Mouse (Mus musculus): Measurements from ENCODE around the gene Batf3.

The Batf3 gene

DNA sequence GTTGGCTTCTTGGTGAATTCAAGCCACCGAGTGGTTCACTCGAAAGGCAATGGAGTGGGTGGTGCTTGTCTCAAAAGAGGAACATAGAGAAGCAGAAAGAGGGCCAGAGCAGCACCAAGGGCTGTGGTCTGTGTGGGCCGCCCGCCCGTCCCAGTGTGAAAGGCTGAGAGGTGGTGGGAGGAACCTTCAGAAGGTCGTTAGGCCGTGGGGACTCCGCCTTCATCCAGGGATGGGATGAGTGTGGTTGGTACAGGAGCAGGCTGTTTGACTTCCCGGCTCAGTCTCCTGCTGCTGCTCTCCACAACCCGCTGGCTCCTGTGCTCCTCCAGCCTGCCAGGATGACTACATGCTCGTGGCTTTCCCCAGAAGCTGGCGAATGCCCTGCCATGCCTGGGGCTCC, 12.1 kb upstream of the Batf3 start:
- in situ Hi-C loops (cut with MboI, MseI), result loop anchor here (5.0 to 10.0 kb wide), 2 partner anchors 42 to 141 kb away; no protein-coding TSS in a partner anchor

GRCm38 (mm10) chr1:191086304-191086878, 11.3 kb upstream of the Batf3 start:
- in situ Hi-C loops (cut with MboI, MseI), result loop anchor here (5.0 to 10.0 kb wide), 2 partner anchors 41 to 142 kb away; no protein-coding TSS in a partner anchor

DNA sequence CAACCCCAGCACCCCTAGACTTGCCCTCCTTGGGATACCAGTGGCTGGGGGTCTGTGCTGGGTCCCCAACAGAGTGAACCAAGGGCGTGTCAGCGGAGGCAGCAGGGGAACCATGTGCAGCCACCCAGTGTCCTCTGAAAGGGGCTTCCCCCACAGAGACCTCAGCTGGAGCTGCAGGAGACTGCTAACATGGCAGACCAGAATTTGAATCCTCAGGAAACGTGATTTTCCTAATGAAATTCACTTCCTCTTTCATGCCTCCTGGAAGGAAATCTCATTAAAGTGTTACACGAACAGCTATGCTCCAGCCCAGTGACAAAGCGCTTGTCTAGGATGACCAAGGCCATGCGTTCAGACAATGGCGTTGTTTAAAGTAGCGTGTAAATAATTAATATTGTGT, 10.7 kb upstream of the Batf3 start:
- in situ Hi-C loops (cut with MboI, MseI), result loop anchor here (5.0 to 10.0 kb wide), 2 partner anchors 40 to 142 kb away; no protein-coding TSS in a partner anchor

- in situ Hi-C loops (cut with MboI, MseI), result loop anchor here (5.0 to 10.0 kb wide), 2 partner anchors 39 to 143 kb away; no protein-coding TSS in a partner anchor
Measured at GRCm38 (mm10) chr1:191087955-191088354, 9.7 kb upstream of the Batf3 start.

GRCm38 (mm10) chr1:191089355-191089754, 8.3 kb upstream of the Batf3 start:
- in situ Hi-C loops (cut with MboI, MseI), result loop anchor here (5.0 to 10.0 kb wide), 2 partner anchors 38 to 145 kb away; no protein-coding TSS in a partner anchor

- in situ Hi-C loops (cut with MboI, MseI), result loop anchor here (5.0 kb wide), 1 partner anchor 190 kb away; no protein-coding TSS in a partner anchor
Measured at GRCm38 (mm10) chr1:191092050-191092449, 5.6 kb upstream of the Batf3 start.

DNA sequence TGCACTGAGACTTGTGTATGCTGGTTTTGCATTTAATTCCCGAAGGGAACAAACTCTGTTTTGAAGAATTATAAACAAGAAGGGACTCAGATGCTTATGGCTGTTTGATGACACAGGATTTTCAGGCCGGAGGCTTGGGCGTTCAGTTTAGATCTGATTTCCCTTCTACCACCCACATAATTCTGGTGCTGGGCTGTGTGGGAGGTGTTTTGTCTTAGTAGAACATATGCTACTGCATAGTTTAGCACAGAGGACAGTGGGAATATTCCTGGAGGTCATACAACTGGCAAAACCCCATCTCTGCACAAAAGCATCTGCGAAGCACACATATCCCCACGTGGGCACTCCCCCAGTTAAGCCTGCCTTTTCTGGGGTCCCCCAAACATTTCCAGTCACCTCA, 4.1 kb upstream of the Batf3 start:
- in situ Hi-C loops (cut with MboI, MseI), result loop anchor here (5.0 kb wide), 1 partner anchor 189 kb away; no protein-coding TSS in a partner anchor

DNA sequence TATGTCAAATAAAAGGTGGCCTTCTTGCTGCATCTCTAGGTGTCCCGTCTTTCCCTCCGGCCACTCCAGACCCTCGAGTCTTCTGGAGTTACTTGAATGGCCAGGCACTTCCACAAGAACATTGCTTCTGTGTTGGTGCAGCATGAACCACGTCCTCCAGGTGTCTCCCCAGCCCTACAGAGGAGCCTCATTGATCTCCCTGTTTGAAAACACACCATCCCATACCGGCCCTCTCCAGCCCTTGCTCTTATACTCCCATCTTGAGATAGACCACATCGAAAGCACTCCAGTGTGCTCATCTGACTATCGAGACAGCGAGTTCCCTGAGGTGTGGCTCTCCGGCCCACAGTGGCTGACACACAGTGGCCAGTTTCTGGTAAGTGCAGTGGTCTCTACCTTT, 2.6 kb upstream of the Batf3 start:
- in situ Hi-C loops (cut with MboI, MseI), result loop anchor here (5.0 kb wide), 1 partner anchor 82 kb away; no protein-coding TSS in a partner anchor

GRCm38 (mm10) chr1:191096871-191097681, 571 bp upstream of the Batf3 start:
- in situ Hi-C loops (cut with MboI, MseI), result loop anchor here (5.0 kb wide), 1 partner anchor 80 kb away; no protein-coding TSS in a partner anchor

- in situ Hi-C loops (cut with MboI, MseI), result loop anchor here (5.0 kb wide), 1 partner anchor 78 kb away; no protein-coding TSS in a partner anchor
Measured at GRCm38 (mm10) chr1:191099114-191099513, 1.5 kb downstream of the Batf3 start.

DNA sequence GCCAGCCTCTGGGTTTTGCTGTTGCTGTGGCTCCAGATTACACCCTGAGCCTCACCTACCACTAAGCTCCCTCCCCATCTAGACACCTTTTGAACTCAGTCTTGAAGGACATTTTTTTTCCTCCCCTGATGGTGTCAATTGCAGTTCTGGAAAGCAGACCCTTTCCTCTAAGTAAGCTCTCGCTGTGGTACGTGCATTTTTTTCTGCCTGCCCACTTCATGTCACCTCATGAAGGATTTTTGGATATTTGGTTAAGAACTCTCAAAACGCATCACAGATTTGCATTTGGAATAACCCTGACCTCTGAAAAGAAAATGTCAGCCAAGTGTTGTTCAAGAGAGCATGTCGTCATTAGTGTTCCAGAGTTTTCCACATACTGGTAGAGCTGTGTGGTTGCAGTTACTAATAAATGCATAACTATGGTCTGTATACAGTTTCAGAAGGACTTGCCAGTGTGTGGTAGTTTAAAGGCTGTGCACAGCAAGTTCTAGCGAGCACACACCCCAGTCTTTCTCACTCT, 2.2 kb downstream of the Batf3 start:
- in situ Hi-C loops (cut with MboI, MseI), result loop anchor here (5.0 kb wide), 1 partner anchor 77 kb away; no protein-coding TSS in a partner anchor

- in situ Hi-C loops (cut with MboI, MseI), result no loop called here
Measured at GRCm38 (mm10) chr1:191102730-191103370, 5.2 kb downstream of the Batf3 start.

- in situ Hi-C loops (cut with MboI, MseI), result no loop called here
Measured at GRCm38 (mm10) chr1:191105246-191105645, 7.6 kb downstream of the Batf3 start.

GRCm38 (mm10) chr1:191107306-191107705, 9.7 kb downstream of the Batf3 start:
- in situ Hi-C loops (cut with MboI, MseI), result no loop called here

DNA sequence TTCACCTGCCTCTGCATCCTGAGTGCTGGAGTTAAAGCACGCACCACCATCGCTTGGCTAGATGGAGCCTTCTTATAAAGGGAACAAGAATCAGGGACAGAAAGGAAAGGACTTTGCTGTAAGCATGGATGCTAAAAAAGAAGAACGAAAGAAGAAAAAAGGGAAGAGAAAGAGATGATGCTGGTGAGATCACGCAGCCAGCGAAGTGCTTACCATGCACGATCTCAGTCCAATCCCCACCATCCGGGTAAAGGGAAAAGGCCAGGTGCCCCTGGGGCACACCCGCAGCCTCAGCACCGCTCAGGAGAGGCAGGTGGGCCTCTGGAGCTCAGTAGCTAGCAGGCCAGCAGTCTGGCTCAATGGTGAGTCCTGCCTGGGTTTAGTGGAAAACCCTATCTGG, 12.3 kb downstream of the Batf3 start:
- in situ Hi-C loops (cut with MboI, MseI), result no loop called here

- in situ Hi-C loops (cut with MboI, MseI), result no loop called here
Measured at GRCm38 (mm10) chr1:191111146-191111545, 13.5 kb downstream of the Batf3 start.

DNA sequence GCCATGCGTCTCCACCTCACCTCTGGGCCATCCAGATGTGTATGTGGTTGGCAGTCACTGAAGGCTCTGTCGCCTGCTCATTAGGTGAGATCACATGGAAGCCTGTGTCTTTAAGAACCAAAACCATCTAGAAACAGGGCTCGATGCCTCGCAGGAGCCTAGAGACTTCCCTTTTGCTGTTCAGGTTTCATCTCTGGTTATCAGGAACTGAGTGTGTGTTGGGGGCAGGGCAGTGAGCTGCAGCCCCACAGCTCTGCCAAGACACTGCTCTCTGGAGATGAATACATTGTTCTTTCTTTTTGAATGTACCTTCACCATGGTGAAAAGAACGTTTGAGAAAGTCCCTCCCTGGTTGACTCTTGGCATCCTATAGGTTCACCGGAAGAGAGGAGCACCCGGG, 17.2 kb downstream of the Batf3 start:
- in situ Hi-C loops (cut with MboI, MseI), result no loop called here

DNA sequence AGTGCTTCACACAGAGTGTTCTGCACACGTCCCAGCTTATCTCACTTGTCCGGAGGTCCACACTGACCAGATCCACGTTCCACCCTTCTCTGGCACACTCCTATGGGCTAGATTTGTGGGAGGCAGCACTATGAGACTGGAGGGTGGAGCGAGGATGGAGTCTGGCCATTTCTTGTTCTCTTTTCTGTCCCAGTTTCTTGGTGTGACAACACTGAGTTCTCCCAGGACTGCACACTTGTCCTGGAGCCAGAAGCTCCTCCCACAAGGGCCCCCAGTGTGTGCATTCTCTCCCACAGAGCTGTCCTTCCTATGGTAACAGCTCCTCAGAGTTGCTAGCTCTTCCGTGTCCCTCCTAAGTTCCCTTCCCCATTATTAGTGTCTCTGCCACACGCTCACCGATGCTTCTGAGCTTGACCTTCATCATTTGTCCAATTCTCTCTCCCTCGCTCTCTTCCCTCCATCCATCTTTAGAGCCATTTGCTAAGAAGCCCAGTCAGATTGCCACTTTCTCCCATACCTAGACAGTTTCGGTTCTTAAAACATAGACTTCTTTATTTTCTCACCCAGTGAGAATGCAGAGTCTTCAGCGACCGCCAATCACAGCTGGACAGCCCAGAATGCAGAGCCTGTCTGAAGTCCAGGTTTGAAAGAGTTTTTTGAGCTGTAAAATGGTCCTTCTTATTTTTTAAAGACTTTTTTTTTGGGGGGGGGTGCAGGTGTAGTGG, 18.0 kb downstream of the Batf3 start:
- in situ Hi-C loops (cut with MboI, MseI), result no loop called here

DNA sequence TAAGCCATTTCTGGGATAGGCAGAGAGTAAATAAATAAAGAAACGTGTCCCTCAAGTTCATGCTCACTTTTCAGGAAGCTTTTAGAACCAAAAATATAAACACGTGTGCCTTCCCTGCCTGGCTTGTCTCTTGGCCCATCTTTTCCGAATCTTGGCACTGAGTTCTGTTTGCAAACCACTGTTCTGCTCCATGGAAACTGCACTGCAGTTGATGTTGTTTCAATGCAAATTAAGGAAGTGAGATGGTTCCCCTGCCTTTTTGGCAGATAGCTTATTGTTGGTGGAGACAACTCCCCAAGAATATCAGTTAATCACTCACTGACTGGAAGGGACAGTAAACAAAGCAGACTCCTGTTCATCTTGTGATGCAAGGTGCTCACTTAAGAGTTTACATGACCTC, 25.1 kb downstream of the Batf3 start:
- in situ Hi-C loops (cut with MboI, MseI), result no loop called here

DNA sequence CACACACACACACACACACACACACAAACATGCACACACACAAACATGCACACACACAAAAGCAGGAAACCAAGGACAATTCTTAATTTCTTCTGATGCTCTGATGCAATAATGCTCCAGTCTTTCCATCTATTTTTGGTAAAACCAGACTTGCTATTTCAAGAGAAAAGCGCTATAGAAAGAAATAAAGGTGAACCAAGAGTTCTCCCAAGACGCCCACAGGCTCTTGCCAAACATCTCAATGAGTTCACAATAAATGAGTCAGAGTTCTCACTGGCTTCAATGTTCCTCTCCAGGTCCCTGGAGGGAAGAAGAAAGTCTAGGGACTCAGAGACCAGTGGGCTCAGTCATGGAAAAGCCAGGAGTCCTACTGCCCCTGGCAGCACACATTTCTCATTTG, 26.0 kb downstream of the Batf3 start:
- in situ Hi-C loops (cut with MboI, MseI), result no loop called here

- in situ Hi-C loops (cut with MboI, MseI), result no loop called here
Measured at GRCm38 (mm10) chr1:191124288-191124687, 26.6 kb downstream of the Batf3 start.

All from T-helper 1 cell (primary cell).